Mouse (Mus musculus) megakaryocyte, adult 5-6 weeks (primary cell): ENCODE results near the gene Cerkl. TPM values are rescaled to one million over a fixed set of nuclear protein-coding genes. Genes with fewer than 3 reads are reported as not detected.
A peak's percentile ranks its signal among the peaks of the same experiment; 100 is the strongest.

Source experiments
- ATAC-seq: 2 replicates; pipeline ENCODE4 v1.8.0; 2016; ENCODE audit warnings: mild to moderate bottlenecking, inconsistent platforms; ENCODE audit not compliant: poor library complexity, severe bottlenecking
- total RNA-seq, 2 experiments: library from RNA; stranded (forward) in 1 of 2; stranded (reverse) in 1 of 2; fragments of 153-499, 151-499 nt in 1 of 2; fragments of 221-1000, 200-1000 nt in 1 of 2; gene quantifications; 2 replicates each; pipeline versions ENCODE4 v1.2.3 to v1.2.4; 2015 to 2017

The Cerkl gene
- total RNA-seq, 2 experiments from 2014 or later, result 3.9 to 6.1 TPM

- no peak for ATAC-seq
These were observed 12.5 kb downstream of the Cerkl start for GRCm38 (mm10) chr2:79443861-79444620.

GRCm38 (mm10) chr2:79443401-79443800 is 13.2 kb downstream of the Cerkl start:
- ATAC-seq, result no peak

- ATAC-seq, result no peak
These were observed 13.7 kb downstream of the Cerkl start for GRCm38 (mm10) chr2:79442906-79443305.

DNA sequence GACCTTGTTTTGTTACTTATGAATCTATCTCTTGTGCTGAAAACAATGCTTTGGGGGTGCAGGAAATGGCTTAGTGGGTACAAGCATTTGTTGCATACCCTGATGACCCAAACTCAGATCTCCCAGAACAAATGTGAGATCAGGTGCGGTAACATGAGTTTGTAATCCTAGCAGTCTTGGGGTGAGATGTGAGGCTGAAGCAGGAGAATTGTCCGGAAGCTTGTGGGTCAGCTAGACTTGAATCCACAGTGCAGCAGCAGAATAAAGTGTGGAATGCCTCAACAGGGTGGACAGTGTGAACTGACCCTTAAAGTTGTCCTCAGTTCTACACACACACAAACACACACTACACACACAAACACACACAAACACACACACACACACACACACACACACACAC is 14.4 kb downstream of the Cerkl start:
- no peak for ATAC-seq

DNA sequence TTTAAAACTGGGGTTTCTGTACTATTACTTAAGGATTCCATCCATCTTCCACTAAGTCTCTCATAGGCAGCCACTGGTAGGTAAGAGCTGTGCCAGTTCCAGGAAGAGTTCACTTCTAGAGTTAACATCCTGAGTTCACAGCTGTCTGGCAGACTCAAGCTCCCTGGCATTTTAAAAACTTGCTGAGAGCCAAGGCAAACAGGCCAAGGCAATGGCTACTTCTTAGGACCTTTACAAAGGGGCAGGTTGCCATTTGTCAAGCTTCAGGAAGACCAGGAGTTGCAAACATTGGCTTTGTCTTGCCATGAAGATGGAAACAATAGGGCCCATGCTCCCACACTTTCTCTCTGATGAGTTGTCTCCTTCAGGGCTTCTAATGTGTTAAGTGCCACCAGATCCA is 26.5 kb downstream of the Cerkl start:
- no peak for ATAC-seq

GRCm38 (mm10) chr2:79429650-79430049 is 26.9 kb downstream of the Cerkl start:
- peak; percentile 73 for ATAC-seq

DNA sequence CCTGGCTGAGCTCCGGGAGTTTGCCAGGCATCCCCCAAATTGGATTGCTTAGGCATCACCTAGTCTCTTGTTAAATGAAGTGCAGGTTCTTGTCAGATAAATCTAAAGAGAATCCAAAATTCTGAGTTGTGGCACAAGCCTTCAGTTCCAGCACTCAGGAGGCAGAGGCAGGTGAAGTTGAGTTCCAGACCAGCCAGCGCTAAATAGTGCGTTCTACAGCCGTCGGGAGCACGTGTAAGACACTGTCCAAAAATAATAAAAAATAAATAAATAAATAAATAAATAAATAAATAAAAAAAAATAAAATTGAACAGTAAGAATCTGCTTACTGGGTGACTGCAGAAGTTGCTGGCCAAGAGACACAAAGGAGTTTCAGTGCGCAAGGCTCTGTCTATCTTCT is 27.5 kb downstream of the Cerkl start:
- ATAC-seq, result 0 out of 2 replicates have a peak, but pooled peaks have one; percentile 0

GRCm38 (mm10) chr2:79428569-79429104 is 27.9 kb downstream of the Cerkl start:
- peak; percentile 79 for ATAC-seq

GRCm38 (mm10) chr2:79428022-79428421 is 28.6 kb downstream of the Cerkl start:
- ATAC-seq, result no peak

DNA sequence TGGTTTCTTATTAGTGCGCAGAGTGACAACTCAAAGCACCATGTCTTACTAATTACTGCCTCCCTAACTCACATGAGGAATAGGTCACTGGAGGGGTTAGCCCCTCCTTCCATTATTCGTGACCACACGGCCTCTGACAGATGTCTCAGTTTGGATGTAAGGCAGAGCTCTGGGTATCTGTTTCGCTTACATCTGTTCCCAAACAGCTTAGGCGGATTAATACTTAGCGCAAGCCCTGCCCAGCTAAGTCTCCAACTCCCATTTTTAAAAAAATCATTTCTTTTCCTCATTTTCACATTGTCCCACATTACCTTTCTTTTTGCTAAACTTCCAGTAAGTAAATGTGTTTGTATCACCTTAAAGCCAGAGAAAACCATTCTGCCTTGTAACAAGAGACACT is 34.9 kb downstream of the Cerkl start:
- no peak for ATAC-seq

DNA sequence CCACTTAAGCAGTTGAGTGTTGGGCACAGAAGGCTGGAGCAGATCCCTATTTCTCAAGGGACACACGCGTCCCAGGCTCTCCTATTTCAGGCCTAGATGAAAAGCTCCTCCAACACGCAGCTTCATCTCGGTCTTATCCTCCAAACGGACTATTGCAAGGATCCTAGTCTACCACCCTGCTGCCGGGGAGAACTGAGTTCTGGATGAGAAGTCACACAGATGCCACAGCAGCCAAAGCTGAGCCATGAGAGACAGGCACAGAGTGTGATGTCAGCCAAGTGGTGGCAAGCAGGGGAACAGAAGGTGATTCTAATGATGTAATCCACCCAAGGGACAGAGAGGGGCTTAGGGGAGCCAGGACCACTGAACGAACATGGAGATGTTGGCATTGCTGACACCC is 42.1 kb downstream of the Cerkl start:
- no peak for ATAC-seq

DNA sequence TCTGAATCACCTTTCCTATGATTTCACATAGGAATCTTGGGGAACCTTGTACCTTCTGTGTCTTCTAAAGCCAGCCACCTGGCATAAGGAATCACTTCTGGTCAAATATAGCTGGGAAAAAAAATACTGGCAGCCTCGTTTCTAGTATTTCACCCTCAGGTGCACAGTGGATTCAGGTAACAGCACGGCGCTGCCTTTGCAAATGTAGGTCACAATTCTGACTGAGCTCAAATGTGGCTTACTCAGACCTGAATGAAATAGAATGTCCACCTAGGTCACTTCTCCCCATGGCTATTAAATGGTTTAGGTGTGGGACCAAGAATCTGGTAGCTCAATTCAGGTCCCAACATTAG is 45.7 kb downstream of the Cerkl start:
- ATAC-seq, result no peak

GRCm38 (mm10) chr2:79410247-79410902 is 46.2 kb downstream of the Cerkl start:
- ATAC-seq, result no peak

DNA sequence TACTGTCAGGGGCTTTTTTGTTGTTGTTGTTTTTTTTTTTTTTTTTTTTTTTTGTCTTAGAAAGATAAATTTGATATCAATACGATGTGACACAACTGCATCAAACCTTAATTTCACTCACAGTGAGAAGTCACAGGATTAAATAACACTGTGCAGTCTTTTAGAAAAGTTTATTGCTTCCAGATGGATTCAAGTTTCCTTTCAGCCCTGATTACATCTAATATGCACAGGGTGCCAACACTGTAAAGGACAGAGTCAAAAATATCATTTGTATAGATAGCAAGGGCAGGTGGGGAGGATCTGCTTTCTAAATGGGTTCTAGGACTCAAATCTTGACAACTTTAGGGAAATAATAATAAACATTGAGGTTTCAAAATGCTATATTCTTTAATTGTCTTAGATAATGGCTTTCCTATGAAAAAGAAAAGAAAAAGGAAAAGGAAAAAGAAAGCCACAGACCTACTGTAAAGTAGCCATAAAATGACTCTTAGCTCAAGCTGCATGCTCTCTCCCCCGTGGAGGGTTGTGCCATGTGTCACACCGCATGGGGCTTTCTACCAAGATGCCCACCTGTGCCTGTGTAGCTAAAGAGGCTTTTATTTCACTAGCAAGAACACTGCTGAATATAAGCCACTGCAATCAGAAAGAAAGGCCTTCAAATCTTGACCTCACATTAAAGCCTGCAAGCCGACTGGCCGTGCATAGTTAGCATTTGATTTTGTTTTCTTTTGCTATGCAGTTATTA is 50.8 kb downstream of the Cerkl start:
- ATAC-seq, result no peak

DNA sequence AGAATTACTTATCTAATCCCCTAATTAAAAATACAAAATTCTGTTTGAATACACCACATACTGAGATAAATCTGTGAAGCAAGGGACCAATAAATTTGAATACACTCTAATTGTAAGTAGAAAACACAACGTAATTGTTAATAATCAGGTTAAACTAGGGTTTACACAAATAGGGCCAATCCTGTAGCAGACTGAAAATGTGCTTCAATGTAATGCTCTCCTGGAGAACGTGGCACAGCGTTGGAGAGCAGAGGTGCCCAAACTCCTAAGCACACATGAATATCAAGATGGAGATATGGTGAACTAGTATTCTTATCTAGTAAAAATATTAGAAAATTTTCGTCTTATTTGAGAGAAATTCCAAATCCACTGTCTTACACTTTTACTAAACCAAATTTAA is 56.5 kb downstream of the Cerkl start:
- no peak for ATAC-seq

GRCm38 (mm10) chr2:79399234-79400000 is 57.2 kb downstream of the Cerkl start:
- ATAC-seq, result no peak

DNA sequence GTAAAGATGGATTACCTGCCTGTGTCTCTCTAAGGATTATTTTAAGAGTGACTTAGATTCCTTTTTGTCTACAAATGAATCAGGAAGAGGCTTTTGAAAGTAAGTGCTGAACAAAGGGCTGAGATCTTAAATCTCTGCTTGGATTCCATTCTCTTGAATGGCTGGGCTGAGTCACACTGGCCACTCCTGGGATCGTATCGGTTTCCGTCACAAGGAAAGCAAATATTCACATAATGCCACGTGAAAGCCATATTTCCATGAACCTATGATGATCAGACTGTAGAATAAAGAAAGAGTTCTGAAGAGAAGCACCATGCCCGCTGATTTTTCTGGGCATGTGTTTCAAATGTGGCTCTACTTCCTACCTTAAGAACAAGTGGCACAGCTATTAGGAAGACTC is 57.8 kb downstream of the Cerkl start:
- ATAC-seq, result no peak

DNA sequence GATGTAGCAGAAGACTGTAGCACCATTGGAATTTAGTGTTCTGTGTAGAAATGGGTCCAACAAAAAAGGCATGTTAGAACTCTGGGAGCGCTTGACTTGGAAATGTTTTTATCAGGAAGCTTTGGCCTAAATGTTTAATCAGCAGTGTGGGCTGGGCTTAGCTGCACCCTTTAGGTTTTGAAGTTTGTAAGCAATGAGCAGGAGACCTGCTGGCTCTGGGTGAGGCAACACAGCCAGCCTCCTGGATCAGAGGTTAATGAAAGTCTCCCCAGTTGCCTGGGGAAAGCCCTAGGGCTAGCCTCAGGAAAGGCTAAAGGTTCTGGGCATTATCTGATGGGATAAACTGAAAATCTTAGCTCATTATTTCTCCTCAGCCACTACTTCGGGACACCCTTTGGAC is 58.2 kb downstream of the Cerkl start:
- ATAC-seq, result no peak

DNA sequence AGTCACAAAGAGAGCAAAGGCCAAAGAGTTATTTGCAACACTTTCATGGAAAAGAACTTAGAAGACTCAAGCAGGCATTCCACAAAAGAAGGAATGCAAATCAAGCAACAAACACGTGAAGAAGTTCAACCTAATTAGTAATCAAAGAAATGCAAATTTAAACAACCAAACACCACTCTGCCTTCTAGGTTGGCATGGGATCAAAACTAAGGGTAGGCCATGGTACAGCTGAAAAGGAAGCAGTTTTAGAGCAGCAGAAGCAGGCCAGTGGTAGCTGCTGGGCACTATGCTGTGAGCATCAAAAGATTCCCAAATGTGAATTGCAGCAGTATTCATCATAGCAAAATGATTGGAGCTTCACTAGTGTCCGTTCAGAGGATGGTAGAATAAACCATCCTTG is 59.5 kb downstream of the Cerkl start:
- no peak for ATAC-seq

DNA sequence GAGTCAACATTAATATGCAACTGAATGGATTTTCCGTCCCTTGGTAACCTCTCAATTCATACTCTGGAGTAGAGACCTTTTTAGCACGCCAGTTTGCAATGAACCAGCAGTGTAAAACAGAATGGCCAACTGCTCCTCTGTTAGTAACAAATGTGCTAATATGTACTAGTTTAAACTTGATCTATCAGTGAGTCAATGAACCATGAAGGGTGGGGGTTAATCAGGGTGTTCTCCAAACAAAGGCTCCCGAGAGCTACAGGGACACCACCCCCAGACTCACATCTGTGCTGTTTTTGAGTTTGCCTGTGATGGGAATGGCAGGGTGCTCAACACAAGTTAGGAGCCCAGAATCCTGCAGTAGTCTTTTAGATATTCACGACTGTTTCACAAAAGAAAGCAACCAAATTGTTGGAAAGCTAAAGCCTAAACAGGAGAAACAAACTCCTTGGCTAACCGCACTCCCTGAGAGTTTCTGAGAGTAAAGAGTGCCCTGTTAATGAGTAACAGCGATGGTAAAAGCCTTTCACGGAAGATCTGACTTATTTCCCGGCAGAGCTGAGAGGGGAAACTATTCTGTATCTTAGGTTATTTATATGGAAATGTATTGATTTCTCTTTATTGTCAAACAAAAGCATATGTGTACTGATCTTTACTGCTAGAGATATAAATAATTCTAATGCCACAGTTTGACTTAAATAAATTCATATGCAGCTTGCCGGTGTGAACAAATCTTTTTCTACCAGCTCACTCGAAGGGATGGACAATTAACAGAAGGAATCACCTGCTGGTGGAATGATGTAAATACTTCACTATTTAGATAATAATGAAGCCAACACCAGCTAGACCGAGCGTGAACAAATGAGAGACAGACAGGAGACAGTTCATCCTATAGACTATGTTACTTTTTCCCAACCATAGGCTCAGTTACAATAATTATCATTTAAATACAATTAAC is 77.2 kb downstream of the Cerkl start:
- no peak for ATAC-seq
